Mouse (Mus musculus): ENCODE results near the gene Gm3776. TPM values are rescaled to one million over a fixed set of nuclear protein-coding genes. Genes with fewer than 3 reads are reported as not detected.
"Not testable (repeated sequence)": the region's sequence is repeated elsewhere in the genome, so short reads cannot be mapped to it uniquely, and the experiment has no call there.

The Gm3776 gene
- not detected in 2 replicates for polyA plus RNA-seq (2012; rRNA removed)

DNA sequence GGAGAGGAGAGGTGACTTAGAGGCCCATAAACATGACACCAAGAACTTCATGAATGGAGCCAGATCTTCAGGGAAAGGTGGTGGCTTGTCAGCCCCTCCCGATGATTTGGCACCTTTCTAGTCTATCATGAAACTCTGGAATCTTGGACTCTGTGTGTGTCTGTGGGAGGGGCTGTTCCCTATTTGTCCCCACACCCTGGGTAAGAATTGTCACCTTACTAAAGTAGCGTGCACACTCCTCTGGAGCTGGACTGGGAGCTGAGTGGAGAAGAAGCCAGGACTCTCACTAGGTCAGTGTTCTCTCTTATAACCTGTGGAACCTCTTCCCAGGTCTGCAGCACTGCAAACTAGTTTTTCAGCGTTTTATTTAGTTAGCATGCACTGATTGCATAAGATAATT lies at the start of gene Gm3776:
Gm3776 (plus strand) TSS at position 216 of the 400 bp plus-strand sequence.
- not testable (repeated sequence) for H3K4me3 ChIP-seq (ENCODE audit: insufficient read depth, low read length); H3K4me1 ChIP-seq (ENCODE audit: control insufficient read depth, insufficient read depth, low read length); H3K27ac ChIP-seq (ENCODE audit: insufficient read depth, low read length)

- Histone ChIP-seq H3K4me1 (ENCODE audit: control insufficient read depth, insufficient read depth, low read length) (no peaks in the 10 kb centered on the region), H3K4me3 (ENCODE audit: insufficient read depth, low read length) (no peak overlapping the region)
- TF ChIP-seq CTCF (IDR thresholded peaks at IDR 0.05; ENCODE audit: extremely low read depth, insufficient read depth, low read length): no peak
- TF ChIP-seq POLR2A (IDR thresholded peaks at IDR 0.05; ENCODE audit: extremely low read depth, insufficient read depth, low read length): no peak
Measured at GRCm38 (mm10) chr9:78208956-78209355, 48.0 kb upstream of the Gm3776 start.

DNA sequence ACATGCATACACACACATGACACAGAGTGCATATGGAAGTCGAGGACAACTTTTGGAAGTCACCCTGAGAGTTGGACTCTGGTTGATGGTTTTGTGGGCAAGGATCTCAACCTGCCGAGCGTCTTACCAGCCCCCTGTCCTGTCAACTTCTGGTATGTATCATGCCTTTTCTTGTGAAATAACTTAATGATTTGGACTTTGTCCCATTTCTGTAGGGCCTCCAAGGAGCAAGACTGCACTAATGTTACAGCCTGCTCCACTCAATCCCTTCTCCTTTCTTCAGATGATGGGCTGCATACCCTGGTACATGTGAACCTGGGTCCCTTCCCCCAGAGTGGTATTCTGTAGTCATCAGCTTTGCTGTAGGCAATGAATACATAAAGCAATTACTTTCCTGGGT lies 46.9 kb upstream of the Gm3776 start:
- no peak overlapping the region for H3K27ac ChIP-seq (ENCODE audit: insufficient read depth, low read length)
- no peaks in the 10 kb centered on the region for H3K4me1 ChIP-seq (ENCODE audit: control insufficient read depth, insufficient read depth, low read length)
- TF ChIP-seq POLR2A (IDR thresholded peaks at IDR 0.05; ENCODE audit: extremely low read depth, insufficient read depth, low read length) (no peak), CTCF (IDR thresholded peaks at IDR 0.05; ENCODE audit: extremely low read depth, insufficient read depth, low read length) (no peak)
- no peak overlapping the region for H3K4me3 ChIP-seq (ENCODE audit: insufficient read depth, low read length)

More at GRCm38 (mm10) chr9:78208956-78209355, 48.0 kb upstream of the Gm3776 start:
- no peak overlapping the region for H3K27ac ChIP-seq (ENCODE audit: insufficient read depth, low read length)

GRCm38 (mm10) chr9:78210821-78211220 lies 46.1 kb upstream of the Gm3776 start:
- TF ChIP-seq CTCF (IDR thresholded peaks at IDR 0.05; ENCODE audit: extremely low read depth, insufficient read depth, low read length) (no peak), POLR2A (IDR thresholded peaks at IDR 0.05; ENCODE audit: extremely low read depth, insufficient read depth, low read length) (no peak)
- H3K27ac ChIP-seq (ENCODE audit: insufficient read depth, low read length): no peak overlapping the region
- H3K4me3 ChIP-seq (ENCODE audit: insufficient read depth, low read length): no peak overlapping the region
- H3K4me1 ChIP-seq (ENCODE audit: control insufficient read depth, insufficient read depth, low read length): no peaks in the 10 kb centered on the region

- TF ChIP-seq CTCF (IDR thresholded peaks at IDR 0.05; ENCODE audit: extremely low read depth, insufficient read depth, low read length): no peak
- TF ChIP-seq POLR2A (IDR thresholded peaks at IDR 0.05; ENCODE audit: extremely low read depth, insufficient read depth, low read length): no peak
Measured at GRCm38 (mm10) chr9:78211521-78211920, 45.4 kb upstream of the Gm3776 start.

DNA sequence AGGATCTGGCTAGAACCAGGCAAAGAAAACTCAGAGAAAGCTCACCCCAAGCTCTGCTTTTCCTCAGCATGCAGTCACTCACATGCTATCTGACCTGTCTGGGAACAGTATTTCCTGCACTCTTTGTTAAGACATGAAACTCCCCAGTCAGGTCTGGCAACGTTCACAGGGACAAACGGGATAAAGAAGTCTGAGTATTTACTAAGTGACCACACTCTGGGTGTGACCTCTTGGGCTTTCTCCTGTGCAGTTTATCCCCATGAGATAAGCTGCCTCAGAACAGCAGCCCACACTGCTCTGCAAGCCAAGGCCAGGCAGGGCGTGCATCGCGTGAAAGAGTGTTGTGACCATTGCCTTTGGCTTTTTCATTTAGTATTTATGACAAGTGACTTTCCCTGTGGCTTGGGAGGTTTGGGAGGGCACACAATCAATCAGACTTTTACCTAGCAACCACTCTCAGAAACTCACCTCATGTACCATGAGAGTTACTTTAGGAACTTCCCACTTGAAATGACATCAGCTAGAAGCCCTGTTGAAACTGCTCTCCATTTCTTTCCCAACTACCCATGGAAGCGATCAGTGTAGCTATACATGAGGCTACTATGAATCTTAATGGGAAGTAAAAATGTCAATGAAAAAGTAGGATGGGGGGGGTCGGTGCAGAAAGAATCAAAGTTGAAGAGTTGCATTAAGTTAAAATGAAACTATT lies 44.4 kb upstream of the Gm3776 start:
- TF ChIP-seq POLR2A (IDR thresholded peaks at IDR 0.05; ENCODE audit: extremely low read depth, insufficient read depth, low read length): no peak
- no peak for TF ChIP-seq CTCF (IDR thresholded peaks at IDR 0.05; ENCODE audit: extremely low read depth, insufficient read depth, low read length)
- no peak overlapping the region for H3K4me3 ChIP-seq (ENCODE audit: insufficient read depth, low read length)
- H3K4me1 ChIP-seq (ENCODE audit: control insufficient read depth, insufficient read depth, low read length): no peaks in the 10 kb centered on the region
- H3K27ac ChIP-seq (ENCODE audit: insufficient read depth, low read length): no peak overlapping the region

More at GRCm38 (mm10) chr9:78211521-78211920, 45.4 kb upstream of the Gm3776 start:
- Histone ChIP-seq H3K4me1 (ENCODE audit: control insufficient read depth, insufficient read depth, low read length) (no peaks in the 10 kb centered on the region), H3K4me3 (ENCODE audit: insufficient read depth, low read length) (no peak overlapping the region), H3K27ac (ENCODE audit: insufficient read depth, low read length) (no peak overlapping the region)

DNA sequence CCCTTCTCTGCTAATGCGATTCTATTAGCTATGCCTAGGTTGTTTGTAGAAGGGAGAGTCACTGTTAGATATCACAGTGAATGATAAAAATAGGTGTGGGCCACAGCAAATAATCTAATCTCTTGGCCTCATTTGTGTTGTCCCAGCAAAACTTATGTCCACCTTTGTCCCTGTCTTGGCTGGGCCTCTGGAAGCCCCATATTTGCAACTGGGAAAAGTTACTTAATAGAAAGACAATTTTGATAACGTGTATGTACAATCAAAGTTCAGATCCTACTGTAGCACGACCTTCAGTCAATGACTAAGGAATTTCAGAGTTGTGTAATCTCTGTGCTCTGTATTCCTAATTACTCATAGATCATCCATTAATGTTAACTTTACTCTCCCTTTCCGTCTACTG lies 39.9 kb upstream of the Gm3776 start:
- no peaks in the 10 kb centered on the region for H3K4me1 ChIP-seq (ENCODE audit: control insufficient read depth, insufficient read depth, low read length)
- H3K4me3 ChIP-seq (ENCODE audit: insufficient read depth, low read length): no peak overlapping the region
- H3K27ac ChIP-seq (ENCODE audit: insufficient read depth, low read length): no peak overlapping the region
- TF ChIP-seq POLR2A (IDR thresholded peaks at IDR 0.05; ENCODE audit: extremely low read depth, insufficient read depth, low read length) (no peak), CTCF (IDR thresholded peaks at IDR 0.05; ENCODE audit: extremely low read depth, insufficient read depth, low read length) (no peak)

GRCm38 (mm10) chr9:78222616-78223015 lies 34.3 kb upstream of the Gm3776 start:
- no peak overlapping the region for H3K27ac ChIP-seq (ENCODE audit: insufficient read depth, low read length)
- TF ChIP-seq CTCF (IDR thresholded peaks at IDR 0.05; ENCODE audit: extremely low read depth, insufficient read depth, low read length) (no peak), POLR2A (IDR thresholded peaks at IDR 0.05; ENCODE audit: extremely low read depth, insufficient read depth, low read length) (no peak)
- no peaks in the 10 kb centered on the region for H3K4me1 ChIP-seq (ENCODE audit: control insufficient read depth, insufficient read depth, low read length)
- no peak overlapping the region for H3K4me3 ChIP-seq (ENCODE audit: insufficient read depth, low read length)

DNA sequence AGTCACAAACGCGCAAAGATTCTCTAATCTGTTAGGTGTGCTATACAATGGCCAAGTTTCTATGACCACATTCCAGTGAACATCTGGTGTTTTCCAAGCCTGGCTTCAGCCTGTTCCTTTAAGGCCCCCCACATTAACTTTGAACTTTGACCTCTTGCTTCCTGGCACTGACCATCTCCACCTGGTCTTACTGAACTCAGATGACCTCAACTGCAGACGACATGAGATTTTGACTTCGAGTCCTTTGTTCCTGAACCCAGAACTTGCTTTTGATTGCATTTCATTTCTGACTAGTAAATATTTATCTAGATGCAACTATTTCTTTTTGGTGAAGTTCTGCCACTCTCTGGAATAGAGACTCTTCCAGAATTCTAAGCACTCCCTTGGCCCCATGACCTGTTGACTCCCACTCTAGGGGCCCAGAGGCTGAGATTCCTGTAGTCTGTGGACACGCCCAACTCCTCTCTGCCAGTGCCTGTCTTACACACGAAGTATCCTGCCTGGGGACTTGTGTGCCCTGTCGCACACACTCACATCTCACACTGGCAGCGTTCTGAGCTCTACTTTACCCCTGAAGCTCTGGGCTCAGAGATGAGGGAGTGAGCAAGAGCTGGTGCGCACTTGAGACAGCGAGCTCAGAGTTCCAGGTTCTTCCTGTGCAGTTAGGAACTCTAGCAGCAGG lies 33.6 kb upstream of the Gm3776 start:
- H3K4me3 ChIP-seq (ENCODE audit: insufficient read depth, low read length): no peak overlapping the region
- no peaks in the 10 kb centered on the region for H3K4me1 ChIP-seq (ENCODE audit: control insufficient read depth, insufficient read depth, low read length)
- TF ChIP-seq CTCF (IDR thresholded peaks at IDR 0.05; ENCODE audit: extremely low read depth, insufficient read depth, low read length): no peak
- TF ChIP-seq POLR2A (IDR thresholded peaks at IDR 0.05; ENCODE audit: extremely low read depth, insufficient read depth, low read length): no peak
- no peak overlapping the region for H3K27ac ChIP-seq (ENCODE audit: insufficient read depth, low read length)

GRCm38 (mm10) chr9:78224418-78224817 lies 32.5 kb upstream of the Gm3776 start:
- no peaks in the 10 kb centered on the region for H3K4me1 ChIP-seq (ENCODE audit: control insufficient read depth, insufficient read depth, low read length)
- TF ChIP-seq CTCF (IDR thresholded peaks at IDR 0.05; ENCODE audit: extremely low read depth, insufficient read depth, low read length): no peak
- no peak for TF ChIP-seq POLR2A (IDR thresholded peaks at IDR 0.05; ENCODE audit: extremely low read depth, insufficient read depth, low read length)
- H3K27ac ChIP-seq (ENCODE audit: insufficient read depth, low read length): no peak overlapping the region
- no peak overlapping the region for H3K4me3 ChIP-seq (ENCODE audit: insufficient read depth, low read length)
